Mouse (Mus musculus) limb, embryonic 12.5 days (tissue): Measurements from ENCODE around the gene Aph1b. TPM values are rescaled to one million over a fixed set of nuclear protein-coding genes. Genes with fewer than 3 reads are reported as not detected.

Source experiments
- ATAC-seq: fragments of 200-750 bp; cut with Nextera tagmentation; 2 replicates; pipeline ENCODE4 v1.8.0; 2017; ENCODE audit warnings: low read depth, moderate TSS enrichment; ENCODE audit not compliant: insufficient number of reproducible peaks, insufficient read depth, low FRiP score, low TSS enrichment
- H3K27ac ChIP-seq: fragments of 300-500 bp; sonication (generic); 2 replicates; pipeline ENCODE4 v1.5.1; 2016; ENCODE audit warnings: mild to moderate bottlenecking, moderate library complexity
- H3K27me3 ChIP-seq: fragments of 300-500 bp; sonication (generic); 2 replicates; pipeline ENCODE4 v1.6.1; 2016; ENCODE audit warnings: mild to moderate bottlenecking, moderate library complexity
- H3K36me3 ChIP-seq: fragments of 300-500 bp; sonication (generic); 2 replicates; pipeline ENCODE4 v1.6.1; 2016; ENCODE audit warnings: mild to moderate bottlenecking, moderate library complexity
- H3K4me1 ChIP-seq: fragments of 300-500 bp; sonication (generic); replicated peaks from 2 replicates; pipeline ENCODE4 v1.6.1; 2016
- H3K4me2 ChIP-seq: fragments of 300-500 bp; sonication (generic); 2 replicates; pipeline ENCODE4 v1.6.1; 2016; ENCODE audit warnings: mild to moderate bottlenecking, moderate library complexity
- H3K4me3 ChIP-seq: fragments of 300-500 bp; sonication (generic); replicated peaks from 2 replicates; pipeline ENCODE4 v1.5.1; 2016; ENCODE audit warnings: mild to moderate bottlenecking
- H3K9ac ChIP-seq: fragments of 300-500 bp; sonication (generic); replicated peaks from 2 replicates; pipeline ENCODE4 v1.6.1; 2016; ENCODE audit warnings: mild to moderate bottlenecking, moderate library complexity
- H3K9me3 ChIP-seq: fragments of 300-500 bp; sonication (generic); 2 replicates; pipeline ENCODE4 v1.6.1; 2016; ENCODE audit warnings: mild to moderate bottlenecking, moderate library complexity
- WGBS: fragments of 180-500 bp; shearing (Covaris S2); methylation state at CpG from one replicate; pipeline ENCODE4 v1.1.7; 2016; 5-methylcytosine and 5-hydroxymethylcytosine counted together
- polyA plus RNA-seq: library from polyadenylated mRNA; unstranded; fragments of >200 nt; fragmentation: Nextera tagmentation; extraction: Ambion mirVana; gene quantifications from 2 replicates; pipeline ENCODE4 v1.2.1, GENCODE M21; 2016

Aph1b gene
- polyA plus RNA-seq, 1 experiment from 2014 or later, result 14.4 TPM

GRCm38 (mm10) chr9:66736551-66736950 is 58.7 kb downstream of the Aph1b start:
- Histone ChIP-seq H3K4me1 (peaks cover 11% of the 10 kb centered on the region), H3K4me2 (no peak overlapping the region), H3K27ac (no peak overlapping the region), H3K9me3 (no peaks in the 10 kb centered on the region), H3K9ac (no peak overlapping the region), H3K36me3 (no peaks in the 10 kb centered on the region), H3K4me3 (no peak overlapping the region), H3K27me3 (no peaks in the 10 kb centered on the region)
- WGBS, result 86% methylated on average over 2 of the region's 2 CpGs
- no peak for ATAC-seq

GRCm38 (mm10) chr9:66736016-66736415 is 59.3 kb downstream of the Aph1b start:
- Histone ChIP-seq H3K9me3 (no peaks in the 10 kb centered on the region), H3K27me3 (no peaks in the 10 kb centered on the region), H3K27ac (no peak overlapping the region), H3K36me3 (no peaks in the 10 kb centered on the region), H3K4me2 (no peak overlapping the region), H3K9ac (no peak overlapping the region), H3K4me3 (no peak overlapping the region), H3K4me1 (peaks cover 11% of the 10 kb centered on the region)
- 91% methylated on average over 3 of the region's 3 CpGs for WGBS
- no peak for ATAC-seq

- 93% methylated on average over 2 of the region's 2 CpGs for WGBS
- no peak for ATAC-seq
- H3K4me2 ChIP-seq, result no peak overlapping the region
Measured at GRCm38 (mm10) chr9:66735122-66735521, 60.2 kb downstream of the Aph1b start.

GRCm38 (mm10) chr9:66734568-66734967 is 60.7 kb downstream of the Aph1b start:
- H3K4me1 ChIP-seq, result peaks cover 11% of the 10 kb centered on the region
- H3K4me3 ChIP-seq, result no peak overlapping the region
- WGBS, result 84% methylated on average over 6 of the region's 6 CpGs
- H3K4me2 ChIP-seq, result no peak overlapping the region
- ATAC-seq, result no peak
- no peaks in the 10 kb centered on the region for H3K27me3 ChIP-seq
- H3K9me3 ChIP-seq, result no peaks in the 10 kb centered on the region
- H3K9ac ChIP-seq, result no peak overlapping the region
- H3K27ac ChIP-seq, result no peak overlapping the region
- no peaks in the 10 kb centered on the region for H3K36me3 ChIP-seq

More at GRCm38 (mm10) chr9:66735122-66735521, 60.2 kb downstream of the Aph1b start:
- Histone ChIP-seq H3K36me3 (no peaks in the 10 kb centered on the region), H3K4me3 (no peak overlapping the region), H3K27ac (no peak overlapping the region), H3K9me3 (no peaks in the 10 kb centered on the region), H3K4me1 (peaks cover 11% of the 10 kb centered on the region), H3K9ac (no peak overlapping the region), H3K27me3 (no peaks in the 10 kb centered on the region)

- H3K4me3 ChIP-seq, result no peak overlapping the region
- H3K4me2 ChIP-seq, result no peak overlapping the region
- H3K27ac ChIP-seq, result peak overlapping the region; percentile 56; the same call in 1 of the 2 replicates
- H3K36me3 ChIP-seq, result no peaks in the 10 kb centered on the region
- ATAC-seq, result no peak
- no peaks in the 10 kb centered on the region for H3K9me3 ChIP-seq
- WGBS, result 38% methylated on average over 15 of the region's 15 CpGs
- peaks cover 11% of the 10 kb centered on the region for H3K4me1 ChIP-seq
- no peak overlapping the region for H3K9ac ChIP-seq
- H3K27me3 ChIP-seq, result no peaks in the 10 kb centered on the region
Measured at GRCm38 (mm10) chr9:66732791-66733691, 62.2 kb downstream of the Aph1b start.

- ATAC-seq, result no peak
Measured at GRCm38 (mm10) chr9:66731284-66731683, 64.0 kb downstream of the Aph1b start.

GRCm38 (mm10) chr9:66730556-66730955 is 64.7 kb downstream of the Aph1b start:
- Histone ChIP-seq H3K27ac (no peak overlapping the region), H3K9ac (no peak overlapping the region), H3K9me3 (no peaks in the 10 kb centered on the region), H3K4me2 (no peak overlapping the region), H3K27me3 (no peaks in the 10 kb centered on the region), H3K4me3 (no peak overlapping the region), H3K36me3 (no peaks in the 10 kb centered on the region), H3K4me1 (peaks cover 29% of the 10 kb centered on the region)
- WGBS, result 65% methylated on average over 3 of the region's 3 CpGs
- ATAC-seq, result no peak

More at GRCm38 (mm10) chr9:66731284-66731683, 64.0 kb downstream of the Aph1b start:
- no peak overlapping the region for H3K9ac ChIP-seq
- no peak overlapping the region for H3K4me2 ChIP-seq
- H3K4me3 ChIP-seq, result no peak overlapping the region
- no peaks in the 10 kb centered on the region for H3K27me3 ChIP-seq
- 74% methylated on average over 7 of the region's 7 CpGs for WGBS
- H3K4me1 ChIP-seq, result peaks cover 22% of the 10 kb centered on the region
- H3K27ac ChIP-seq, result no peak overlapping the region
- H3K36me3 ChIP-seq, result no peaks in the 10 kb centered on the region
- no peaks in the 10 kb centered on the region for H3K9me3 ChIP-seq

- peaks cover 43% of the 10 kb centered on the region for H3K4me1 ChIP-seq
- H3K27ac ChIP-seq, result no peak overlapping the region
- no peak overlapping the region for H3K4me3 ChIP-seq
- H3K4me2 ChIP-seq, result no peak overlapping the region
- no peaks in the 10 kb centered on the region for H3K9me3 ChIP-seq
- H3K36me3 ChIP-seq, result no peaks in the 10 kb centered on the region
- WGBS, result 64% methylated on average over 7 of the region's 7 CpGs
- no peak for ATAC-seq
- no peaks in the 10 kb centered on the region for H3K27me3 ChIP-seq
- no peak overlapping the region for H3K9ac ChIP-seq
Measured at GRCm38 (mm10) chr9:66727333-66727732, 68.0 kb downstream of the Aph1b start.

GRCm38 (mm10) chr9:66725591-66725990 is 69.7 kb downstream of the Aph1b start:
- ATAC-seq, result no peak
- H3K27ac ChIP-seq, result peak overlapping the region; percentile 8
- 46% methylated on average over 3 of the region's 3 CpGs for WGBS

More at GRCm38 (mm10) chr9:66725591-66725990, 69.7 kb downstream of the Aph1b start:
- Histone ChIP-seq H3K9ac (no peak overlapping the region), H3K9me3 (no peaks in the 10 kb centered on the region), H3K36me3 (no peaks in the 10 kb centered on the region), H3K4me1 (peaks cover 52% of the 10 kb centered on the region), H3K27me3 (no peaks in the 10 kb centered on the region), H3K4me2 (no peak overlapping the region), H3K4me3 (no peak overlapping the region)
